Mouse (Mus musculus): ENCODE results near the gene Brwd1. TPM values are rescaled to one million over a fixed set of nuclear protein-coding genes. Genes with fewer than 3 reads are reported as not detected.
"Not testable (repeated sequence)": the region's sequence is repeated elsewhere in the genome, so short reads cannot be mapped to it uniquely, and the experiment has no call there.

Brwd1 gene
- polyA plus RNA-seq, 1 experiment = 79.9 TPM

GRCm38 (mm10) chr16:96026256-96026655, 56.1 kb downstream of the Brwd1 start:
- TF ChIP-seq POLR2A (IDR thresholded peaks at IDR 0.05; ENCODE audit: borderline replicate concordance, insufficient read depth, low read length) (no peak), CTCF (IDR thresholded peaks at IDR 0.05; ENCODE audit: borderline replicate concordance, insufficient read depth, low read depth, low read length) (no peak)
- H3K4me3 ChIP-seq (replicated peaks; ENCODE audit: insufficient read depth, low read depth, low read length) = no peak overlapping the region
- 93% methylated on average over 5 of the region's 5 CpGs for whole genome bisulfite sequencing
- H3K27ac ChIP-seq (ENCODE audit: insufficient read depth, low read length) = no peak overlapping the region
- DNase-seq = no peak
- no peaks in the 10 kb centered on the region for H3K4me1 ChIP-seq (ENCODE audit: control insufficient read depth, insufficient read depth, low read length)
- H3K27me3 ChIP-seq (ENCODE audit: control insufficient read depth, insufficient read depth, low read length) = no peaks in the 10 kb centered on the region

GRCm38 (mm10) chr16:96025244-96025643, 57.1 kb downstream of the Brwd1 start:
- 81% methylated on average over 3 of the region's 3 CpGs for WGBS
- DNase-seq = no peak
- H3K27me3 ChIP-seq (ENCODE audit: control insufficient read depth, insufficient read depth, low read length) = no peaks in the 10 kb centered on the region
- H3K4me3 ChIP-seq (replicated peaks; ENCODE audit: insufficient read depth, low read depth, low read length) = no peak overlapping the region
- no peaks in the 10 kb centered on the region for H3K4me1 ChIP-seq (ENCODE audit: control insufficient read depth, insufficient read depth, low read length)
- TF ChIP-seq POLR2A (IDR thresholded peaks at IDR 0.05; ENCODE audit: borderline replicate concordance, insufficient read depth, low read length) = no peak
- TF ChIP-seq CTCF (IDR thresholded peaks at IDR 0.05; ENCODE audit: borderline replicate concordance, insufficient read depth, low read depth, low read length) = no peak
- H3K27ac ChIP-seq (ENCODE audit: insufficient read depth, low read length) = no peak overlapping the region

DNA sequence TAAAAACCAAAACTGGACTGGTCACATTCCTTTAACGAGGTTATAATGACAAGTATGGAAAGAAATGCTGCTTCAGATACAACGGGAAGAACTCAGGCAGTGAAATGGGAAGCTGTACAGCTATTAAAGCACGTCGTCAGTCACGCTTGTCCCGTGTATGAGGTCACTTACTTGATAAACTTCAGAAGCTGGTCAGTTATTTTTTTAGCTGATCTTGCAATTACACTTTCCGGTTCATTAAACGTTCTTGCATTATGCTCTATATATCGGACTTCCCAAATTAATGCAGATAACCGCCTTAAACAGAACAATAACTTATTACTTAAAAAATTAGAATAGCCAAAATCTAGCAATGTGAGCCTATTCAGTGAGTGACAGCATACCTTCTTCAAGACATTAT, 61.3 kb downstream of the Brwd1 start:
- no peaks in the 10 kb centered on the region for H3K27me3 ChIP-seq (ENCODE audit: control insufficient read depth, insufficient read depth, low read length)
- H3K4me1 ChIP-seq (ENCODE audit: control insufficient read depth, insufficient read depth, low read length) = no peaks in the 10 kb centered on the region
- no peak for DNase-seq
- H3K4me3 ChIP-seq (replicated peaks; ENCODE audit: insufficient read depth, low read depth, low read length) = no peak overlapping the region
- TF ChIP-seq POLR2A (IDR thresholded peaks at IDR 0.05; ENCODE audit: borderline replicate concordance, insufficient read depth, low read length) (no peak), CTCF (IDR thresholded peaks at IDR 0.05; ENCODE audit: borderline replicate concordance, insufficient read depth, low read depth, low read length) (no peak)
- 82% methylated on average over 10 of the region's 10 CpGs for WGBS
- no peak overlapping the region for H3K27ac ChIP-seq (ENCODE audit: insufficient read depth, low read length)

GRCm38 (mm10) chr16:96009124-96009523, 73.2 kb downstream of the Brwd1 start:
- DNase-seq; H3K27me3 ChIP-seq (ENCODE audit: control insufficient read depth, insufficient read depth, low read length); H3K4me1 ChIP-seq (ENCODE audit: control insufficient read depth, insufficient read depth, low read length); H3K27ac ChIP-seq (ENCODE audit: insufficient read depth, low read length); H3K4me3 ChIP-seq (replicated peaks; ENCODE audit: insufficient read depth, low read depth, low read length): not testable (repeated sequence)
- no CpG with 5 or more reads among the region's 10 CpGs for WGBS

GRCm38 (mm10) chr16:96004278-96004677, 78.0 kb downstream of the Brwd1 start:
- no CpG with 5 or more reads among the region's 10 CpGs for WGBS
- not testable (repeated sequence) for DNase-seq

DNA sequence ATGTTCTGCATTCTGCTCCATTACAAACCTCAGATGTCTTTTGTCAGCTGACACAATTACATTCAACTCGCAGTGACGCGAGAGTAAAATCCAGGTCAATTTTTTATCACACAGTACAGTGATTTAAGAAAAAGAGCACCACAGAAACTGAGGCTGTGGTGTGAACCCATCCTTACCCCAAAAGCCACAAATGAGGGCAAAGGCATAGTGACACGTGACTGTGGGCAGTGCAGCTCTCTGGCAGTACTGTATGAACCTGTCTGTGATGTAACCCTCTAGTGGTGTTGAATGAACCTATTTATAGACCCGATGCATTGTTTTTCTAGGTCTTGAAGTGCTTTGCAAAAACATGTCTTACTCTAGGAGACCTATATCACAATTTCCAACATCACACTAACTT, 83.0 kb downstream of the Brwd1 start:
- Histone ChIP-seq H3K4me3 (replicated peaks; ENCODE audit: insufficient read depth, low read depth, low read length) (no peak overlapping the region), H3K27ac (ENCODE audit: insufficient read depth, low read length) (no peak overlapping the region), H3K4me1 (ENCODE audit: control insufficient read depth, insufficient read depth, low read length) (no peaks in the 10 kb centered on the region), H3K27me3 (ENCODE audit: control insufficient read depth, insufficient read depth, low read length) (no peaks in the 10 kb centered on the region)
- no peak for TF ChIP-seq POLR2A (IDR thresholded peaks at IDR 0.05; ENCODE audit: borderline replicate concordance, insufficient read depth, low read length)
- TF ChIP-seq CTCF (IDR thresholded peaks at IDR 0.05; ENCODE audit: borderline replicate concordance, insufficient read depth, low read depth, low read length) = no peak
- no peak for DNase-seq
- 83% methylated on average over 5 of the region's 5 CpGs for WGBS

More at GRCm38 (mm10) chr16:96004278-96004677, 78.0 kb downstream of the Brwd1 start:
- not testable (repeated sequence) for H3K4me1 ChIP-seq (ENCODE audit: control insufficient read depth, insufficient read depth, low read length); H3K4me3 ChIP-seq (replicated peaks; ENCODE audit: insufficient read depth, low read depth, low read length); H3K27me3 ChIP-seq (ENCODE audit: control insufficient read depth, insufficient read depth, low read length); H3K27ac ChIP-seq (ENCODE audit: insufficient read depth, low read length)

DNA sequence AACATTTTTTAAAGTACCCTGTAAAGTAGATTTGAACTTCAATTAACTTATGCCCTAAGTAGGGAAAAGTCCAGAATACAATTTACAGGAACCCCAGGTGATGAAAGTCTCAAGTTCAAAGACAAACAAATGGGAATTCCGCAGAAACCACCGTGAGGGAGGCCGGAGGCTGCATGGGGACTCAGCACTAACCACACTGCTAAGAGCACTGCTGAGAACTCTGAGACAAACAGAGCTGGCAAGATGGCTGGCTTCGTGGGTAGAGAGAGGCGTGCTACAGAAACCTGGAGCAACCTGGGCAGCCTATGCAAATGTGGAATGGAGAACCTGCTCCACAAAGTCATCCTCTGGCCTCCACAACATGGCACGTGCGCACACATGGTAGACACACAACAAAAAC, 86.2 kb downstream of the Brwd1 start:
- DNase-seq = no peak
- WGBS = 90% methylated on average over 7 of the region's 7 CpGs
- TF ChIP-seq POLR2A (IDR thresholded peaks at IDR 0.05; ENCODE audit: borderline replicate concordance, insufficient read depth, low read length) (no peak), CTCF (IDR thresholded peaks at IDR 0.05; ENCODE audit: borderline replicate concordance, insufficient read depth, low read depth, low read length) (no peak)
- no peaks in the 10 kb centered on the region for H3K27me3 ChIP-seq (ENCODE audit: control insufficient read depth, insufficient read depth, low read length)
- no peak overlapping the region for H3K27ac ChIP-seq (ENCODE audit: insufficient read depth, low read length)
- H3K4me1 ChIP-seq (ENCODE audit: control insufficient read depth, insufficient read depth, low read length) = no peaks in the 10 kb centered on the region
- no peak overlapping the region for H3K4me3 ChIP-seq (replicated peaks; ENCODE audit: insufficient read depth, low read depth, low read length)

DNA sequence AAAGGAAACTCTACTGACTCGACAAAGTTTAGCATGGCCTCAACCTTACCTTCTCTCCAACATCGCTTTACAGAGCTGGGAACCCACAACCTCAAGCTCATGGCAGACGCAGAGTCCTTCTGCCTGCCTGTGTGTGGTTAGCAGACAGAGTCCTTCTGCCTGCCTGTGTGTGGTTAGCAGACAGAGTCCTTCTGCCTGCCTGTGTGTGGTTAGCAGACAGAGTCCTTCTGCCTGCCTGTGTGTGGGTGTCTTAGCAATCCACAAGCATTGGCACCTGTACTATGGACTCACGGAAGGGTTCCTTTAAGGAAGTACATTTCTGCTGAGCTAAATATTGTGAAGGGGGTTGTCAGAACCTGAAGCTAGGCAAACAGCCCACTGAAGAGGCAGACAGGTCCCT, 87.8 kb downstream of the Brwd1 start:
- not testable (repeated sequence) for H3K27me3 ChIP-seq (ENCODE audit: control insufficient read depth, insufficient read depth, low read length); H3K27ac ChIP-seq (ENCODE audit: insufficient read depth, low read length); DNase-seq; H3K4me1 ChIP-seq (ENCODE audit: control insufficient read depth, insufficient read depth, low read length); H3K4me3 ChIP-seq (replicated peaks; ENCODE audit: insufficient read depth, low read depth, low read length)
- WGBS = 89% methylated on average over 4 of the region's 4 CpGs

- Histone ChIP-seq H3K27me3 (ENCODE audit: control insufficient read depth, insufficient read depth, low read length) (no peaks in the 10 kb centered on the region), H3K4me3 (replicated peaks; ENCODE audit: insufficient read depth, low read depth, low read length) (no peak overlapping the region), H3K4me1 (ENCODE audit: control insufficient read depth, insufficient read depth, low read length) (no peaks in the 10 kb centered on the region), H3K27ac (ENCODE audit: insufficient read depth, low read length) (no peak overlapping the region)
- 84% methylated on average over 5 of the region's 5 CpGs for WGBS
- no peak for TF ChIP-seq CTCF (IDR thresholded peaks at IDR 0.05; ENCODE audit: borderline replicate concordance, insufficient read depth, low read depth, low read length)
- no peak for TF ChIP-seq POLR2A (IDR thresholded peaks at IDR 0.05; ENCODE audit: borderline replicate concordance, insufficient read depth, low read length)
- DNase-seq = no peak
These were observed 89.7 kb downstream of the Brwd1 start for GRCm38 (mm10) chr16:95992596-95992995.

All from cerebellum, adult 2 months (tissue).